Mouse (Mus musculus) kidney, embryonic 14.5 days (tissue): ENCODE data around the gene Tec. TPM values are rescaled to one million over a fixed set of nuclear protein-coding genes. Genes with fewer than 3 reads are reported as not detected.

Source experiments
- ATAC-seq: fragments of 200-750 bp; cut with Nextera tagmentation; 2 replicates; pipeline ENCODE4 v1.8.0; 2017; ENCODE audit warnings: moderate number of reproducible peaks, mild to moderate bottlenecking, moderate TSS enrichment, moderate library complexity; ENCODE audit not compliant: low FRiP score, low TSS enrichment
- H3K27ac ChIP-seq: fragments of 300-500 bp; sonication (generic); 2 replicates; pipeline ENCODE4 v1.5.1; 2014; ENCODE audit warnings: low read depth, mild to moderate bottlenecking, low read length, moderate library complexity, mixed read lengths
- H3K27me3 ChIP-seq: fragments of 300-500 bp; sonication (generic); 2 replicates; pipeline ENCODE4 v1.6.1; 2014; ENCODE audit warnings: mild to moderate bottlenecking, low read length; ENCODE audit not compliant: control insufficient read depth, insufficient read depth
- H3K36me3 ChIP-seq: fragments of 300-500 bp; sonication (generic); 2 replicates; pipeline ENCODE4 v1.6.1; 2014; ENCODE audit warnings: low read length, mixed read lengths; ENCODE audit not compliant: control insufficient read depth, insufficient read depth
- H3K4me1 ChIP-seq: fragments of 300-500 bp; sonication (generic); 2 replicates; pipeline ENCODE4 v1.6.1; 2014; ENCODE audit warnings: low read length, mixed read lengths; ENCODE audit not compliant: control insufficient read depth, insufficient read depth
- H3K4me2 ChIP-seq: fragments of 300-500 bp; sonication (generic); replicated peaks from 2 replicates; pipeline ENCODE4 v1.6.1; 2014; ENCODE audit warnings: low read depth, mild to moderate bottlenecking, low read length
- H3K4me3 ChIP-seq: fragments of 300-500 bp; sonication (generic); 2 replicates; pipeline ENCODE4 v1.5.1; 2014; ENCODE audit warnings: mild to moderate bottlenecking, low read length
- H3K9ac ChIP-seq: fragments of 300-500 bp; sonication (generic); 2 replicates; pipeline ENCODE4 v1.6.1; 2014; ENCODE audit warnings: low read depth, mild to moderate bottlenecking, low read length, moderate library complexity
- H3K9me3 ChIP-seq: fragments of 300-500 bp; sonication (generic); 2 replicates; pipeline ENCODE4 v1.6.1; 2016; ENCODE audit warnings: low read length; ENCODE audit not compliant: control insufficient read depth
- WGBS: fragments of 180-500 bp; shearing (Covaris S2); extraction: QIAGEN DNeasy Blood & Tissue Kit; methylation state at CpG from one replicate; pipeline ENCODE4 v1.1.7; 2014; 5-methylcytosine and 5-hydroxymethylcytosine counted together
- polyA plus RNA-seq: library from polyadenylated mRNA; unstranded; fragments of >200 nt; fragmentation: Nextera tagmentation; extraction: Ambion mirVana; gene quantifications from 2 replicates; pipeline ENCODE4 v1.2.1, GENCODE M21; 2014

Gene Tec
- polyA plus RNA-seq, 1 experiment from 2014 or later = 8.9 TPM

GRCm38 (mm10) chr5:72812908-72813307 is 55.4 kb downstream of the Tec start:
- Histone ChIP-seq H3K4me3 (no peak overlapping the region), H3K4me2 (no peak overlapping the region), H3K36me3 (no peaks in the 10 kb centered on the region), H3K9ac (no peak overlapping the region), H3K9me3 (no peaks in the 10 kb centered on the region), H3K4me1 (peaks cover 16% of the 10 kb centered on the region), H3K27me3 (no peaks in the 10 kb centered on the region), H3K27ac (no peak overlapping the region)
- ATAC-seq = peak; percentile 36; the same call in 1 of the 2 replicates
- 17% methylated on average over 5 of the region's 5 CpGs for WGBS

DNA sequence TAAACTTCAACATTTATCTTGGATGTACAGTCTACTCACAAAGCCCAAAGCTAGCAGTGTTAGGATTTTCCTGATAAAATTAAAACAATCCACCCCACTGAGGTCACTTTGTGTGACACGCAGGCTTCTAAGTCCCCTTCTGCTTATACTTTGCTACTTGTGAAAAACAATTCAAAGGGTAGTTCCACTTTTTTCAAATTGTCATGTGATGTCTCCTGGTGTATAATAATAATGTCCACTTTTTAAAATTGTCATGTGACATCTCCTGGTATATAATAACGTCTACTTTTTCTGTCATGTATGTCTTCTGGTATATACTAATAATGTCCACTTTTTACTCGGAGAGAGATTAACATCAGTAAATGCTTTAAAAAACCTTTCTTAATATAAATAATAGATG is 56.0 kb downstream of the Tec start:
- H3K4me1 ChIP-seq = peaks cover 12% of the 10 kb centered on the region
- ATAC-seq = no peak
- H3K9me3 ChIP-seq = no peaks in the 10 kb centered on the region
- H3K27ac ChIP-seq = no peak overlapping the region
- H3K36me3 ChIP-seq = no peaks in the 10 kb centered on the region
- no peaks in the 10 kb centered on the region for H3K27me3 ChIP-seq
- no peak overlapping the region for H3K9ac ChIP-seq
- H3K4me3 ChIP-seq = no peak overlapping the region
- H3K4me2 ChIP-seq = no peak overlapping the region
- WGBS = 85% methylated on average over 3 of the region's 3 CpGs

- ATAC-seq = no peak
- Histone ChIP-seq H3K4me2 (no peak overlapping the region), H3K4me1 (peaks cover 11% of the 10 kb centered on the region), H3K36me3 (no peaks in the 10 kb centered on the region), H3K4me3 (no peak overlapping the region), H3K27ac (no peak overlapping the region), H3K27me3 (no peaks in the 10 kb centered on the region), H3K9ac (no peak overlapping the region), H3K9me3 (no peaks in the 10 kb centered on the region)
- 67% methylated on average over 3 of the region's 3 CpGs for WGBS
These were observed 56.9 kb downstream of the Tec start for GRCm38 (mm10) chr5:72811397-72811796.

GRCm38 (mm10) chr5:72810990-72811389 is 57.3 kb downstream of the Tec start:
- Histone ChIP-seq H3K9ac (no peak overlapping the region), H3K4me2 (no peak overlapping the region), H3K4me1 (peaks cover 11% of the 10 kb centered on the region), H3K27ac (no peak overlapping the region), H3K9me3 (no peaks in the 10 kb centered on the region), H3K36me3 (no peaks in the 10 kb centered on the region), H3K4me3 (no peak overlapping the region), H3K27me3 (no peaks in the 10 kb centered on the region)
- WGBS = 73% methylated on average over 8 of the region's 8 CpGs
- no peak for ATAC-seq

- Histone ChIP-seq H3K36me3 (no peaks in the 10 kb centered on the region), H3K27ac (no peak overlapping the region), H3K4me1 (peaks cover 11% of the 10 kb centered on the region), H3K4me3 (no peak overlapping the region), H3K9ac (no peak overlapping the region), H3K9me3 (no peaks in the 10 kb centered on the region), H3K4me2 (no peak overlapping the region), H3K27me3 (no peaks in the 10 kb centered on the region)
- WGBS = 83% methylated on average over 2 of the region's 2 CpGs
- ATAC-seq = no peak
These were observed 58.8 kb downstream of the Tec start for GRCm38 (mm10) chr5:72809480-72809879.

- Histone ChIP-seq H3K27me3 (no peaks in the 10 kb centered on the region), H3K9ac (no peak overlapping the region), H3K27ac (no peak overlapping the region), H3K36me3 (no peaks in the 10 kb centered on the region), H3K4me2 (no peak overlapping the region), H3K9me3 (no peaks in the 10 kb centered on the region), H3K4me1 (peaks cover 11% of the 10 kb centered on the region), H3K4me3 (no peak overlapping the region)
- 65% methylated on average over 14 of the region's 14 CpGs for WGBS
- ATAC-seq = no peak
These were observed 59.7 kb downstream of the Tec start for GRCm38 (mm10) chr5:72808456-72809111.

- Histone ChIP-seq H3K9me3 (no peaks in the 10 kb centered on the region), H3K4me1 (peaks cover 4% of the 10 kb centered on the region; the same call in 1 of the 2 replicates), H3K27me3 (no peaks in the 10 kb centered on the region), H3K27ac (no peak overlapping the region), H3K9ac (no peak overlapping the region), H3K4me2 (no peak overlapping the region), H3K4me3 (no peak overlapping the region), H3K36me3 (no peaks in the 10 kb centered on the region)
- ATAC-seq = peak; percentile 54; the same call in 1 of the 2 replicates
- WGBS = 41% methylated on average over 5 of the region's 5 CpGs
These were observed 65.4 kb downstream of the Tec start for GRCm38 (mm10) chr5:72802851-72803250.

- no peak overlapping the region for H3K4me3 ChIP-seq
- H3K9ac ChIP-seq = no peak overlapping the region
- no peak overlapping the region for H3K4me2 ChIP-seq
- H3K9me3 ChIP-seq = no peaks in the 10 kb centered on the region
- no peaks in the 10 kb centered on the region for H3K36me3 ChIP-seq
- peaks cover 4% of the 10 kb centered on the region for H3K4me1 ChIP-seq
- no peak for ATAC-seq
- no peaks in the 10 kb centered on the region for H3K27me3 ChIP-seq
- H3K27ac ChIP-seq = no peak overlapping the region
- WGBS = 80% methylated on average over 4 of the region's 4 CpGs
These were observed 69.7 kb downstream of the Tec start for GRCm38 (mm10) chr5:72798563-72798962.

DNA sequence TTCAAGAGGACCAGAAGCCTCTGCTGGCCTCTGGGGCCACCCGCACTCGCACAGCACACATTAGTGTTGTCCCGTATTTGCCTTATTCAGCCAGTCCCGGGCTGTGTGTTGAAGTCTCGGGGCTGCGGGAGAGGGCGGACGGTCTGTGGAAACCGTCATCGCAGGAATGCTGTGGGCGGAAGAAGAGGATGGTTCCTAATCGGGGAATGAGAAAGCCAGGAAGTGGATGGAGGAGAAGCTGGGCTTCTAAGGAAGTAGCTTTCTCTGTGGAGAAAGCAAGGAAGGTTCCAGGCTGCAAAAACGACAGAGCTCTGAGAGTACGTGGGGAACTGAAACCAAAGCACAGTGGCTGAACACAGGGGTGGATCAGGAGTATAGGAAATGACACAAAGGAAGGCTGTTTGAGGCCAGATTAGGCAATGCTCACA is 72.1 kb downstream of the Tec start:
- no peaks in the 10 kb centered on the region for H3K9me3 ChIP-seq
- H3K4me3 ChIP-seq = peak overlapping the region; percentile 6; the same call in 1 of the 2 replicates
- WGBS = 49% methylated on average over 14 of the region's 14 CpGs
- H3K4me1 ChIP-seq = peaks cover 10% of the 10 kb centered on the region; the same call in 1 of the 2 replicates
- no peak overlapping the region; the same call in 1 of the 2 replicates for H3K9ac ChIP-seq
- peak overlapping the region; percentile 55 for H3K27ac ChIP-seq
- no peaks in the 10 kb centered on the region for H3K36me3 ChIP-seq
- peak overlapping the region; percentile 30 for H3K4me2 ChIP-seq
- H3K27me3 ChIP-seq = no peaks in the 10 kb centered on the region
- peak; percentile 32; the same call in 1 of the 2 replicates for ATAC-seq
